Mouse (Mus musculus): ENCODE results near the gene Dclk2. TPM values are rescaled to one million over a fixed set of nuclear protein-coding genes. Genes with fewer than 3 reads are reported as not detected.

The Dclk2 gene
- polyA plus RNA-seq, 1 experiment from 2014 or later = 14.1 TPM

GRCm38 (mm10) chr3:86756548-86756947 lies 164.1 kb downstream of the Dclk2 start:
- no peak overlapping the region for H3K4me2 ChIP-seq
- H3K4me3 ChIP-seq = no peak overlapping the region
- no peaks in the 10 kb centered on the region for H3K27me3 ChIP-seq
- H3K9ac ChIP-seq = no peak overlapping the region
- H3K9me3 ChIP-seq = no peaks in the 10 kb centered on the region
- H3K36me3 ChIP-seq = no peaks in the 10 kb centered on the region
- WGBS = 80% methylated on average over 1 of the region's 1 CpGs
- H3K4me1 ChIP-seq = peaks cover 23% of the 10 kb centered on the region
- no peak for ATAC-seq (ENCODE audit: insufficient number of reproducible peaks, insufficient read depth, low FRiP score, low TSS enrichment, low read depth)
- peak overlapping the region; percentile 73 for H3K27ac ChIP-seq

DNA sequence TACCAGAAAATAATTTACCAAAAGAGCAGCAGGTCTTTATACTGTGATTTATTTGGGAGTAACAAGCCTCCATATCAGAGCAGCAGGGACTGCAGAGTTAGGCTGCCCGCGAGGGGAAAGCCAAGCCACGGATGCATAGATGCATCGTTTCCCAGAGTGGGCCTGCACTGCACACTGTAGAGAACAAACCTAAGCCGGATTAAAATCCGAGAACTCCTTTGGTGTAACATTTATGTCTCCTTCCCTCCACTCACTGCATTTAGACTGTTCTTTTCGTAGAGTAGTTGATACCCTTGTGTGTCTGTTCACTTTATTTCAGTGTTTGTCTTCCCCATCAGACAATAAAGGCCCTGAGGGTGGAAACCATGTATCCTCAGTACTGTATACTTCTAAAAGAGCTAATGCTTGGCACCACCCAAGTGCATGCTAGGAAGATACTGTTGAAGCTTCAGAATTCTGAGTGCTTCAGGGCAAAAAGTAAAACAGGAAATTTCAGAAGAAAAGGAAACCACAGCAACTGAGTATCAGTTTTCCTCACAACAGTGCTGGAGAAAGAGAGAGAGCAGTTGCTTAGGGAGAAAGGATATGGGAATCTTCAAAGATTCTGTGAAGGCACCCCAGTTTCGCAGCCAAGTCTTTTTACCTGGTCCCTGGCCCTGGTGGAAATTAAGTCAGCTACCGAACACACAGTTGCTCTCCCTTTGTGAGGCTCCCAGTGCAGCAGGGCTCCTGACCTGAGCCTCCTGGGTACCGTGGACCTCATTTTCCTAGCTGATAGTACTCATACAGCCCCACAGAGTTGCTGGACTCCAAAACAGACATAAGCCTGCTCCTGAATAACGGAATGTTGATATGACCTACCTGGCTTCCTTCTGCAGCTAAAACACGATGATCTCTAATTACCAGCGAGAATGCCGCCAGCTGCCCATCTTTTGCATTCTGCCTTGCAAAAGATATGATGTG lies 165.8 kb downstream of the Dclk2 start:
- 45% methylated on average over 14 of the region's 14 CpGs for WGBS
- Histone ChIP-seq H3K4me2 (peak overlapping the region; percentile 42), H3K9ac (peak overlapping the region; percentile 61)

DNA sequence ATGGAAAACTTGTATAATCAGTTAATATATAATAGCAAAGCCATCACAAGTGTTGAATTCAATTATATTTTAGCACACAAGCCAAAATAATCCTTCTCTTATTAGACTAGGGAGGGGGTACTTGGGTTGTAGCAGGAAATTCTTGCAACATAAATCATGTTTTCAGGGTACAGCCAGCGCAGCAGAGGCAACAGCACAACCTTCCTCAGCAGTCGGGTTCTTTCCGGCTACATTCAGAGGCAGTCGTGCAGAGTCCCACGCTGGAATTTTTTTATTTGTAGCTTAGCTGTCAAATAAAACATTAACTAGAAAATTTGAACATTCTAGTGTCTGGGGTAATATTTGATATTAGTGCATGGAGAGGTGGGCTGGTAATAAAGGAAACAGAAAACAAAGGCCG lies 166.5 kb downstream of the Dclk2 start:
- Histone ChIP-seq H3K9me3 (no peaks in the 10 kb centered on the region), H3K4me1 (peaks cover 27% of the 10 kb centered on the region), H3K4me3 (no peak overlapping the region), H3K36me3 (no peaks in the 10 kb centered on the region), H3K27me3 (no peaks in the 10 kb centered on the region), H3K9ac (0 out of 2 replicates have a peak overlapping the region, but pooled peaks have one; percentile 61), H3K4me2 (peak overlapping the region; percentile 42), H3K27ac (peak overlapping the region; percentile 89)
- 54% methylated on average over 6 of the region's 6 CpGs for WGBS
- ATAC-seq (ENCODE audit: insufficient number of reproducible peaks, insufficient read depth, low FRiP score, low TSS enrichment, low read depth) = no peak

More for the DNA sequence above, 165.8 kb downstream of the Dclk2 start:
- no peak overlapping the region for H3K4me3 ChIP-seq
- H3K4me1 ChIP-seq = peaks cover 27% of the 10 kb centered on the region
- no peaks in the 10 kb centered on the region for H3K9me3 ChIP-seq
- H3K36me3 ChIP-seq = no peaks in the 10 kb centered on the region
- H3K27ac ChIP-seq = peak overlapping the region; percentile 89
- H3K27me3 ChIP-seq = no peaks in the 10 kb centered on the region
- no peak for ATAC-seq (ENCODE audit: insufficient number of reproducible peaks, insufficient read depth, low FRiP score, low TSS enrichment, low read depth)

- Histone ChIP-seq H3K4me3 (no peak overlapping the region), H3K4me1 (peaks cover 38% of the 10 kb centered on the region), H3K9me3 (no peaks in the 10 kb centered on the region), H3K36me3 (no peaks in the 10 kb centered on the region), H3K4me2 (peak overlapping the region; percentile 18), H3K9ac (peak overlapping the region; percentile 41), H3K27ac (peak overlapping the region; percentile 19; the same call in 1 of the 2 replicates), H3K27me3 (no peaks in the 10 kb centered on the region)
- 34% methylated on average over 7 of the region's 7 CpGs for WGBS
- no peak for ATAC-seq (ENCODE audit: insufficient number of reproducible peaks, insufficient read depth, low FRiP score, low TSS enrichment, low read depth)
These were observed 170.0 kb downstream of the Dclk2 start for GRCm38 (mm10) chr3:86750652-86751051.

GRCm38 (mm10) chr3:86745769-86746512 lies 174.7 kb downstream of the Dclk2 start:
- Histone ChIP-seq H3K36me3 (no peaks in the 10 kb centered on the region), H3K27ac (peak overlapping the region; percentile 35; the same call in 1 of the 2 replicates), H3K4me2 (peak overlapping the region; percentile 12; the same call in 1 of the 2 replicates), H3K9ac (no peak overlapping the region), H3K4me3 (no peak overlapping the region), H3K27me3 (no peaks in the 10 kb centered on the region), H3K9me3 (no peaks in the 10 kb centered on the region), H3K4me1 (peaks cover 32% of the 10 kb centered on the region)
- no peak for ATAC-seq (ENCODE audit: insufficient number of reproducible peaks, insufficient read depth, low FRiP score, low TSS enrichment, low read depth)
- 67% methylated on average over 10 of the region's 10 CpGs for WGBS

DNA sequence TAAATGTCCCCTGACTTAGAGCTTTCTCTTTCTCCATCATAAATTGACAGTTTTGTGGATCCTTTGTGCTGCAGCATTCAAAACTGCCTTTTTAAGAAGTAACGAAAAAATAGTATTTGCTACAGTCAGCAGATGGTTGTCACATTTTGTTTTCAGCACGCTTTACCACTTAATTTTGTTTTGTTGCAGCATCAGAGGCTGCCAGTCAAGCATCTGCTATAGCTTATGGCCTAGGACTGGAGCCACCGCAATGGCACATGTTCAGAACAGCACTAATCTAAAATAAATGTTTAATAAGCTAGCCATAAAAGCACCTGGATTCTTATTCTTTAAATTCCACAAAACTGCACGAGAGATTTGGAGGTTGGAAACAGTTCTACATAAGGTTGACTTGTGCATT lies 175.3 kb downstream of the Dclk2 start:
- WGBS = 31% methylated on average over 4 of the region's 4 CpGs
- no peak for ATAC-seq (ENCODE audit: insufficient number of reproducible peaks, insufficient read depth, low FRiP score, low TSS enrichment, low read depth)
- H3K9ac ChIP-seq = no peak overlapping the region

GRCm38 (mm10) chr3:86739745-86740144 lies 180.9 kb downstream of the Dclk2 start:
- Histone ChIP-seq H3K4me1 (peaks cover 9% of the 10 kb centered on the region), H3K27me3 (no peaks in the 10 kb centered on the region), H3K4me3 (no peak overlapping the region), H3K9ac (no peak overlapping the region), H3K9me3 (no peaks in the 10 kb centered on the region), H3K36me3 (no peaks in the 10 kb centered on the region), H3K27ac (no peak overlapping the region), H3K4me2 (no peak overlapping the region)
- 56% methylated on average over 4 of the region's 4 CpGs for WGBS
- ATAC-seq (ENCODE audit: insufficient number of reproducible peaks, insufficient read depth, low FRiP score, low TSS enrichment, low read depth) = no peak

More for the DNA sequence above, 175.3 kb downstream of the Dclk2 start:
- H3K9me3 ChIP-seq = no peaks in the 10 kb centered on the region
- H3K4me2 ChIP-seq = 0 out of 2 replicates have a peak overlapping the region, but pooled peaks have one; percentile 12
- H3K4me1 ChIP-seq = peaks cover 28% of the 10 kb centered on the region
- peak overlapping the region; percentile 35; the same call in 1 of the 2 replicates for H3K27ac ChIP-seq
- no peaks in the 10 kb centered on the region for H3K36me3 ChIP-seq
- H3K4me3 ChIP-seq = no peak overlapping the region
- no peaks in the 10 kb centered on the region for H3K27me3 ChIP-seq

GRCm38 (mm10) chr3:86738831-86739230 lies 181.8 kb downstream of the Dclk2 start:
- H3K9me3 ChIP-seq = no peaks in the 10 kb centered on the region
- 75% methylated on average over 3 of the region's 3 CpGs for WGBS
- ATAC-seq (ENCODE audit: insufficient number of reproducible peaks, insufficient read depth, low FRiP score, low TSS enrichment, low read depth) = no peak

More at GRCm38 (mm10) chr3:86738831-86739230, 181.8 kb downstream of the Dclk2 start:
- no peak overlapping the region for H3K4me2 ChIP-seq
- H3K4me3 ChIP-seq = no peak overlapping the region
- no peak overlapping the region for H3K27ac ChIP-seq
- H3K27me3 ChIP-seq = no peaks in the 10 kb centered on the region
- H3K36me3 ChIP-seq = no peaks in the 10 kb centered on the region
- H3K4me1 ChIP-seq = peaks cover 7% of the 10 kb centered on the region; the same call in 1 of the 2 replicates
- no peak overlapping the region for H3K9ac ChIP-seq

Other genes with a start within 250 kb of the Dclk2 start
- gene Cd1d1, start 78.6 kb upstream of the Dclk2 start, polyA plus RNA-seq (2015; fragmentation: Nextera tagmentation; extraction: Ambion mirVana) = 77.4 and 81.4 TPM in 2 replicates

Measured in embryonic facial prominence, embryonic 13.5 days (tissue).